ENCODE assay signal across 21 mouse cellular contexts in the genomic region with DNA sequence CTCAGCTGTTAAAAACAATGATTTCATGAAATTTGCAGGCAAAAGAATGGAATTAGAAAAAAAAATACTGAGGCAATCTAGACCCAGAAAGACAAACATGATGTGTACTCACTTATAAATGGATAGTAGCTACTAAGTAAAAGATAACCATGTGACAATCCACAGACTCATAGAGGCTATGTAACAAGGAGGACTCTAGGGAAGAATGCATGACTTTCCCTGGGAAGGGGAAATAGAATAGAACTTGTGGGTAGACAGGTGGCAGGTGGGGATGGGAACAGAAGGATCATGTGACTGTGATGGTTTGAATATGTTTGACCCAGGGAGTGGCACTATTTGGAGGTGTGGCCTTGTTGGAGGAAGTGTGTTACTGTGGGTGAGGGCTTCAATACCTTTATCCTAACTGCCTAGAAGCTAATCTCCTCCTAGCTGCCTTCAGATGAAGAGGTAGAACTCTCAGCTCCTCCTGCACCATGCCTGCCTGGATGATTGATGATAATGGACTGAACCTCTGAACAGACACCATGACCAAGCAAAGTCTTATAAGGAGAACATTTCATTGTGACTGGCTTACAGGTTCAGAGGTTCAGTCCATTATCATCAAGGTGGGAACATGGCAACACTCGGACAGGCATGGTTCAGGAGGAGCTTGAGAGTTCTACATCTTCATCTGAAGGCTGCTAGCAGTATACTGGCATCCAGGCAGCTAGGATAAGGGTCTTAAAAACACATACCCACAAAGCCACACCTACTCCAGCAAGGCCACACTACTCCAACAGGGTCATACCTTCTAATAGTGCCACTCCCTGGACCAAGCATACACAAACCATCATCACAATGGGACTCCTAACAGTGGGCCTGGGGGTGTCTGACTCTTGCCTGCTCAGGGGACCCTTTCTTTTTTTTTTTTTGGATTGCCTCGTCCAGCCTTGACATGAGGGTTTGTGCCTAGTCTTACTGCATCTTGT.
DNase-seq lines count a peak whose midpoint lies in the region; ATAC-seq and TF ChIP-seq lines count a peak whose summit lies in the region.
"Had no signal": no experiment of that assay in that cellular context is flagged by ENCODE, and none has a peak within 500 bp of the region (broad histone marks: within the 10 kb centered on the region; RNA-seq: fewer than 3 reads in every experiment).

No protein-coding gene starts in this region.

- 0 out of 2 replicates have a peak, but pooled peaks have one; percentile 46 for ATAC-seq in stomach, embryonic 14.5 days (ENCODE audit: insufficient number of reproducible peaks, insufficient read depth, low FRiP score, low read depth)
- no peak for ATAC-seq in stomach, postnatal 0 days (ENCODE audit: low FRiP score, low TSS enrichment)
- ATAC-seq in liver, postnatal 0 days, result peak; percentile 97
- no peak for ATAC-seq in forebrain, embryonic 11.5 days (replicated peaks; ENCODE audit: low FRiP score)
- ATAC-seq: midbrain, embryonic 13.5 days had no signal

- H3K27ac ChIP-seq in stomach, embryonic 14.5 days (ENCODE audit: low read length), result no peak overlapping the region
- no peak overlapping the region for H3K27ac ChIP-seq in stomach, postnatal 0 days (replicated peaks)
- H3K27ac ChIP-seq in liver, postnatal 0 days (ENCODE audit: low read depth), result peak overlapping the region; percentile 16; the same call in 1 of the 2 replicates
- H3K27ac ChIP-seq in forebrain, embryonic 11.5 days (ENCODE audit: low read depth, low read length), result no peak overlapping the region
- H3K27ac ChIP-seq: embryonic facial prominence, embryonic 15.5 days; forebrain, embryonic 12.5 days; gastrocnemius, adult 2 months; hindbrain, embryonic 15.5 days; limb, embryonic 13.5 days; macrophage; midbrain, embryonic 13.5 days had no signal

- no peaks in the 10 kb centered on the region for H3K27me3 ChIP-seq in stomach, embryonic 14.5 days (ENCODE audit: control insufficient read depth, insufficient read depth, low read length)
- no peaks in the 10 kb centered on the region for H3K27me3 ChIP-seq in stomach, postnatal 0 days (ENCODE audit: control insufficient read depth, insufficient read depth, low read length)
- no peaks in the 10 kb centered on the region for H3K27me3 ChIP-seq in liver, postnatal 0 days (ENCODE audit: insufficient read depth, low read length)
- no peaks in the 10 kb centered on the region for H3K27me3 ChIP-seq in forebrain, embryonic 11.5 days (ENCODE audit: control insufficient read depth, insufficient read depth, low read length)
- H3K27me3 ChIP-seq: CH12.LX; embryonic facial prominence, embryonic 15.5 days; forebrain, embryonic 12.5 days; hindbrain, embryonic 15.5 days; limb, embryonic 13.5 days; midbrain, embryonic 13.5 days had no signal

- no peak for TF ChIP-seq CTCF in stomach, postnatal 0 days (IDR thresholded peaks at IDR 0.05; ENCODE audit: low read depth)
- TF ChIP-seq CTCF in liver, postnatal 0 days (IDR thresholded peaks at IDR 0.05; ENCODE audit: low read depth), result peak; percentile 10; the same call in 1 of the 2 replicates

- H3K4me2 ChIP-seq in stomach, embryonic 14.5 days (replicated peaks; ENCODE audit: low read depth, low read length), result no peak overlapping the region
- H3K4me2 ChIP-seq in stomach, postnatal 0 days (replicated peaks; ENCODE audit: low read depth), result no peak overlapping the region
- H3K4me2 ChIP-seq in liver, postnatal 0 days (ENCODE audit: low read depth, low read length), result no peak overlapping the region
- no peak overlapping the region for H3K4me2 ChIP-seq in forebrain, embryonic 11.5 days (ENCODE audit: low read depth, low read length, severe bottlenecking)
- H3K4me2 ChIP-seq: embryonic facial prominence, embryonic 15.5 days; forebrain, embryonic 12.5 days; hindbrain, embryonic 15.5 days; limb, embryonic 13.5 days; midbrain, embryonic 13.5 days had no signal

- 64% methylated on average over 2 of the region's 2 CpGs for whole genome bisulfite sequencing in stomach, embryonic 14.5 days
- 58% methylated on average over 2 of the region's 2 CpGs for WGBS in stomach, postnatal 0 days
- WGBS in liver, postnatal 0 days (ENCODE audit: insufficient replicate concordance), result 40% methylated on average over 2 of the region's 2 CpGs
- whole genome bisulfite sequencing in forebrain, embryonic 11.5 days, result 78% methylated on average over 2 of the region's 2 CpGs

- no peak overlapping the region for H3K9ac ChIP-seq in stomach, embryonic 14.5 days (replicated peaks; ENCODE audit: low read depth, low read length)
- no peak overlapping the region for H3K9ac ChIP-seq in stomach, postnatal 0 days (ENCODE audit: low read length)
- no peak overlapping the region for H3K9ac ChIP-seq in liver, postnatal 0 days (replicated peaks)
- no peak overlapping the region for H3K9ac ChIP-seq in forebrain, embryonic 11.5 days (ENCODE audit: low read length)
- H3K9ac ChIP-seq: embryonic facial prominence, embryonic 15.5 days; forebrain, embryonic 12.5 days; hindbrain, embryonic 15.5 days; limb, embryonic 13.5 days; midbrain, embryonic 13.5 days had no signal

- no peaks in the 10 kb centered on the region for H3K9me3 ChIP-seq in stomach, embryonic 14.5 days (ENCODE audit: control insufficient read depth, low read depth, low read length)
- no peaks in the 10 kb centered on the region for H3K9me3 ChIP-seq in stomach, postnatal 0 days (ENCODE audit: control insufficient read depth, low read length)
- H3K9me3 ChIP-seq in liver, postnatal 0 days (ENCODE audit: low read length), result no peaks in the 10 kb centered on the region
- no peaks in the 10 kb centered on the region for H3K9me3 ChIP-seq in forebrain, embryonic 11.5 days (ENCODE audit: control insufficient read depth, low read length)
- H3K9me3 ChIP-seq: embryonic facial prominence, embryonic 15.5 days; forebrain, embryonic 12.5 days; hindbrain, embryonic 15.5 days; limb, embryonic 13.5 days; midbrain, embryonic 13.5 days had no signal

- no peak for DNase-seq in stomach, postnatal 0 days (ENCODE audit: low spot score)
- DNase-seq in liver, result peak; percentile 53
- DNase-seq in liver, postnatal 0 days, result no peak
- no peak for DNase-seq in retina, postnatal 1 day
- DNase-seq in layer of hippocampus, postnatal 36 days, result no peak
- DNase-seq in forebrain, embryonic 11.5 days (ENCODE audit: low spot score), result no peak
- DNase-seq: cerebellum, adult 11 months; cerebellum, postnatal 25 days; gastrocnemius, adult 2 months; heart, postnatal 36 days; kidney, adult 11 months; right cerebral cortex, postnatal 25 days; thymus, postnatal 25 days had no signal

- TF ChIP-seq EP300 in stomach, postnatal 0 days (optimal IDR thresholded peaks at IDR 0.05), result no peak
- peak; percentile 89 for TF ChIP-seq EP300 in liver, postnatal 0 days (IDR thresholded peaks at IDR 0.05; ENCODE audit: low read depth)

- H3K36me3 ChIP-seq in stomach, embryonic 14.5 days (ENCODE audit: control insufficient read depth, insufficient read depth, low read length), result no peaks in the 10 kb centered on the region
- H3K36me3 ChIP-seq in stomach, postnatal 0 days (ENCODE audit: control insufficient read depth, insufficient read depth, low read length), result no peaks in the 10 kb centered on the region
- H3K36me3 ChIP-seq in liver, postnatal 0 days (replicated peaks; ENCODE audit: insufficient read depth, low read length), result no peaks in the 10 kb centered on the region
- no peaks in the 10 kb centered on the region for H3K36me3 ChIP-seq in forebrain, embryonic 11.5 days (ENCODE audit: control insufficient read depth, insufficient read depth, low read length)
- H3K36me3 ChIP-seq: embryonic facial prominence, embryonic 15.5 days; forebrain, embryonic 12.5 days; hindbrain, embryonic 15.5 days; limb, embryonic 13.5 days; midbrain, embryonic 13.5 days had no signal

- H3K4me3 ChIP-seq in stomach, embryonic 14.5 days (ENCODE audit: low read depth, low read length), result no peak overlapping the region
- H3K4me3 ChIP-seq in stomach, postnatal 0 days (ENCODE audit: low read depth, low read length), result no peak overlapping the region
- no peak overlapping the region for H3K4me3 ChIP-seq in liver, postnatal 0 days (ENCODE audit: low read depth, low read length)
- H3K4me3 ChIP-seq in forebrain, embryonic 11.5 days (ENCODE audit: low read depth, low read length), result no peak overlapping the region
- H3K4me3 ChIP-seq: embryonic facial prominence, embryonic 15.5 days; forebrain, embryonic 12.5 days; gastrocnemius, adult 2 months; hindbrain, embryonic 15.5 days; limb, embryonic 13.5 days; midbrain, embryonic 13.5 days had no signal

- H3K4me1 ChIP-seq in stomach, embryonic 14.5 days (ENCODE audit: control insufficient read depth, insufficient read depth, low read length), result no peaks in the 10 kb centered on the region
- no peaks in the 10 kb centered on the region for H3K4me1 ChIP-seq in stomach, postnatal 0 days (replicated peaks; ENCODE audit: control insufficient read depth, insufficient read depth)
- H3K4me1 ChIP-seq in liver, postnatal 0 days (ENCODE audit: insufficient read depth), result peaks cover 5% of the 10 kb centered on the region
- no peaks in the 10 kb centered on the region for H3K4me1 ChIP-seq in forebrain, embryonic 11.5 days (replicated peaks; ENCODE audit: control insufficient read depth, insufficient read depth, low read length)
- H3K4me1 ChIP-seq: embryonic facial prominence, embryonic 15.5 days; forebrain, embryonic 12.5 days; hindbrain, embryonic 15.5 days; limb, embryonic 13.5 days had no signal

Comparison
In these comparisons a context has a peak if more than half of its experiments do, and no peak if none do; other contexts are left out.
1. ATAC-seq: peak in stomach, embryonic 14.5 days (single experiment) and liver, postnatal 0 days (single experiment); none in stomach, postnatal 0 days (single experiment) and forebrain, embryonic 11.5 days (single experiment).